Mouse (Mus musculus) adrenal gland, postnatal 0 days (tissue): ENCODE measurements around the gene Gm6337. TPM values are rescaled to one million over a fixed set of nuclear protein-coding genes. Genes with fewer than 3 reads are reported as not detected.

Experiments used
- polyA plus RNA-seq: library from polyadenylated mRNA; unstranded; fragments of >200 nt; fragmentation: Nextera tagmentation; extraction: Ambion mirVana; gene quantifications from 2 replicates; pipeline ENCODE4 v1.2.1, GENCODE M21; 2015

Gm6337 gene
- not detected in 2 replicates for polyA plus RNA-seq

GRCm38 (mm10) chr14:6058167-6058566 lies at the start of gene Gm6337:
Gm6337 (minus strand) TSS chr14:6058267.

GRCm38 (mm10) chr14:6093842-6094241 lies 35.8 kb upstream of the Gm6337 start, which contains the start of gene Gm8206:
Gm8206 (minus strand) TSS chr14:6093942.

Other genes with a start within 250 kb of the Gm6337 start
- not detected in 2 replicates for gene Gm3424, start 227.9 kb downstream of the Gm6337 start, polyA plus RNA-seq
- gene Gm8237, start 177.9 kb downstream of the Gm6337 start, polyA plus RNA-seq: 0.32 TPM in 1 of 2 replicates, not detected in the other
- gene Gm3248, start 96.5 kb downstream of the Gm6337 start, polyA plus RNA-seq: 0.40 and 0.50 TPM in 2 replicates
- not detected in 2 replicates for gene Gm3453, start 79.1 kb downstream of the Gm6337 start, polyA plus RNA-seq
- 0.11 and 0.60 TPM in 2 replicates for gene Gm8206, start 35.7 kb upstream of the Gm6337 start, polyA plus RNA-seq
- 0.36 and 0.69 TPM in 2 replicates for gene Gm3468, start 50.4 kb upstream of the Gm6337 start, polyA plus RNA-seq
- not detected in 2 replicates for gene Gm3476, start 67.5 kb upstream of the Gm6337 start, polyA plus RNA-seq
- not detected in 2 replicates for gene Gm21560, start 161.0 kb upstream of the Gm6337 start, polyA plus RNA-seq
- 0.26 and 1.2 TPM in 2 replicates for gene Gm3411, start 229.0 kb upstream of the Gm6337 start, polyA plus RNA-seq
- gene Gm21103, start 246.6 kb upstream of the Gm6337 start, polyA plus RNA-seq: not detected in 2 replicates